Comparison of ENCODE assay signal across 12 mouse cellular contexts in the genomic region with DNA sequence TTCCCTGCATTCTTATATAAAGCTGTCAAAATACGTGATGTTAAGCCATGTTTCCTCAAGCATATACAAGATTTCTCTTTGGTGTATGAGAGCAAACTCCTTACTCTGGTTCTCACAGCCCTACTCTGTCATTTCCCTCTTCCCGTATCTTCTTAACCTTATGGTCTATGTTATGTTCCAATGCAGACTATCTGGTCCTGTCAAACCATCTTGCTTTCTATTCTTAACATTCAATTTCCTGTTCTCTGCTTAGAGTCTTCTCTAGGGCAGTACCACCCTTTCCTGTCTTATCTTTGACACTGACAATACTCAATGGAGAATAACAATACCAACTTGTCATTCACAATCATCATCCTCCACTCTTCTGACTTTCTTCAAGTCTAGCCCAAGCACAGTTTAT.
"Had no signal": no experiment of that assay in that cellular context is flagged by ENCODE, and none has a peak within 500 bp of the region (broad histone marks: within the 10 kb centered on the region; RNA-seq: fewer than 3 reads in every experiment).

No protein-coding gene starts in this region.

- DNase-seq: kidney, adult 11 months; kidney, postnatal 10 days; left cerebral cortex, postnatal 4 days; right cerebral cortex, postnatal 4 days; spleen, adult 18-20 months; thymus, adult 18-20 months; thymus, postnatal 14 days had no signal

- H3K9me3 ChIP-seq: limb, embryonic 13.5 days; liver, embryonic 15.5 days; midbrain, embryonic 13.5 days; neural tube, embryonic 12.5 days had no signal

- H3K4me1 ChIP-seq: limb, embryonic 13.5 days; liver, embryonic 15.5 days; midbrain, embryonic 13.5 days; neural tube, embryonic 12.5 days had no signal

- H3K4me3 ChIP-seq: limb, embryonic 13.5 days; liver, embryonic 15.5 days; midbrain, embryonic 13.5 days; neural tube, embryonic 12.5 days had no signal

- H3K27ac ChIP-seq: limb, embryonic 13.5 days; liver, embryonic 15.5 days; midbrain, embryonic 13.5 days; neural tube, embryonic 12.5 days had no signal

- H3K9ac ChIP-seq: limb, embryonic 13.5 days; liver, embryonic 15.5 days; midbrain, embryonic 13.5 days; neural tube, embryonic 12.5 days had no signal

- ATAC-seq: hindbrain, embryonic 16.5 days; midbrain, embryonic 13.5 days had no signal

- H3K27me3 ChIP-seq: limb, embryonic 13.5 days; liver, embryonic 15.5 days; neural tube, embryonic 12.5 days had no signal

- H3K4me2 ChIP-seq: limb, embryonic 13.5 days; liver, embryonic 15.5 days; midbrain, embryonic 13.5 days; neural tube, embryonic 12.5 days had no signal

- H3K36me3 ChIP-seq: limb, embryonic 13.5 days; liver, embryonic 15.5 days; midbrain, embryonic 13.5 days; neural tube, embryonic 12.5 days had no signal
